Mouse (Mus musculus) kidney, embryonic 16.5 days (tissue): ENCODE results near the gene Gm20683. TPM values are rescaled to one million over a fixed set of nuclear protein-coding genes. Genes with fewer than 3 reads are reported as not detected.
"Not testable (repeated sequence)": the region's sequence is repeated elsewhere in the genome, so short reads cannot be mapped to it uniquely, and the experiment has no call there.

Experiments used
- ATAC-seq: fragments of 200-750 bp; cut with Nextera tagmentation; 2 replicates; pipeline ENCODE4 v1.8.0; 2017; ENCODE audit warnings: moderate TSS enrichment; ENCODE audit not compliant: low FRiP score, low TSS enrichment
- H3K27ac ChIP-seq: fragments of 300-500 bp; sonication (generic); 2 replicates; pipeline ENCODE4 v1.5.1; 2014; ENCODE audit warnings: low read length
- H3K27me3 ChIP-seq: fragments of 300-500 bp; sonication (generic); 2 replicates; pipeline ENCODE4 v1.6.1; 2014; ENCODE audit warnings: low read length, control low read depth, mixed read lengths; ENCODE audit not compliant: insufficient read depth
- H3K36me3 ChIP-seq: fragments of 300-500 bp; sonication (generic); 2 replicates; pipeline ENCODE4 v1.6.1; 2014; ENCODE audit warnings: low read length, control low read depth, mixed read lengths; ENCODE audit not compliant: insufficient read depth
- H3K4me1 ChIP-seq: fragments of 300-500 bp; sonication (generic); 2 replicates; pipeline ENCODE4 v1.6.1; 2014; ENCODE audit warnings: low read length, control low read depth, mixed read lengths; ENCODE audit not compliant: insufficient read depth
- H3K4me2 ChIP-seq: fragments of 300-500 bp; sonication (generic); replicated peaks from 2 replicates; pipeline ENCODE4 v1.6.1; 2014; ENCODE audit warnings: low read depth, low read length
- H3K4me3 ChIP-seq: fragments of 300-500 bp; sonication (generic); 2 replicates; pipeline ENCODE4 v1.5.1; 2014; ENCODE audit warnings: mild to moderate bottlenecking, low read length
- H3K9ac ChIP-seq: fragments of 300-500 bp; sonication (generic); replicated peaks from 2 replicates; pipeline ENCODE4 v1.6.1; 2014; ENCODE audit warnings: low read length
- H3K9me3 ChIP-seq: fragments of 300-500 bp; sonication (generic); 2 replicates; pipeline ENCODE4 v1.6.1; 2016; ENCODE audit warnings: low read length, control low read depth
- WGBS: fragments of 180-500 bp; shearing (Covaris S2); extraction: QIAGEN DNeasy Blood & Tissue Kit; methylation state at CpG from one replicate; pipeline ENCODE4 v1.1.7; 2014; 5-methylcytosine and 5-hydroxymethylcytosine counted together
- polyA plus RNA-seq: library from polyadenylated mRNA; unstranded; fragments of >200 nt; fragmentation: Nextera tagmentation; extraction: Ambion mirVana; gene quantifications from 2 replicates; pipeline ENCODE4 v1.2.1, GENCODE M21; 2015

Gm20683 gene
- polyA plus RNA-seq, 1 experiment from 2014 or later = 4.3 TPM

GRCm38 (mm10) chr17:25823452-25823851, 18.1 kb downstream of the Gm20683 start, which contains the start of gene Wdr24:
Gene Wdr24, plus strand, starts transcription at chr17:25823627.
- peak within 1 kb of the TSS; percentile 98 for H3K4me2 ChIP-seq
- peaks cover 15% of the 10 kb centered on the region for H3K36me3 ChIP-seq
- H3K4me3 ChIP-seq = peak within 1 kb of the TSS; percentile 75
- peak within 1 kb of the TSS; percentile 41 for H3K27ac ChIP-seq
- peak; percentile 76 for ATAC-seq
- WGBS = under 1% methylated on average over 18 of the region's 18 CpGs
- no peaks in the 10 kb centered on the region for H3K9me3 ChIP-seq
- peaks cover 27% of the 10 kb centered on the region for H3K27me3 ChIP-seq
- H3K9ac ChIP-seq = peak within 1 kb of the TSS; percentile 86
- peaks cover 25% of the 10 kb centered on the region for H3K4me1 ChIP-seq

GRCm38 (mm10) chr17:25818851-25819780, 22.4 kb downstream of the Gm20683 start:
- Histone ChIP-seq H3K4me3 (peak overlapping the region; percentile 28), H3K9me3 (no peaks in the 10 kb centered on the region), H3K27me3 (peaks cover 46% of the 10 kb centered on the region), H3K9ac (0 out of 2 replicates have a peak overlapping the region, but pooled peaks have one; percentile 22), H3K27ac (no peak overlapping the region), H3K4me2 (peak overlapping the region; percentile 47), H3K4me1 (peaks cover 9% of the 10 kb centered on the region; the same call in 1 of the 2 replicates), H3K36me3 (no peaks in the 10 kb centered on the region)
- 4% methylated on average over 46 of the region's 46 CpGs for WGBS
- peak; percentile 17; the same call in 1 of the 2 replicates for ATAC-seq

- H3K9me3 ChIP-seq = no peaks in the 10 kb centered on the region
- 87% methylated on average over 11 of the region's 11 CpGs for WGBS
- no peak overlapping the region for H3K4me3 ChIP-seq
- H3K27ac ChIP-seq = no peak overlapping the region
- ATAC-seq = no peak
- H3K36me3 ChIP-seq = no peaks in the 10 kb centered on the region
- peaks cover 49% of the 10 kb centered on the region for H3K27me3 ChIP-seq
- H3K9ac ChIP-seq = no peak overlapping the region
- H3K4me2 ChIP-seq = no peak overlapping the region
- 0 out of 2 replicates have a peak, but pooled peaks cover 5% of the 10 kb centered on the region for H3K4me1 ChIP-seq
Observed at GRCm38 (mm10) chr17:25817662-25818061, 23.9 kb downstream of the Gm20683 start.

GRCm38 (mm10) chr17:25813471-25813870, 28.1 kb downstream of the Gm20683 start:
- ATAC-seq = peak; percentile 49

GRCm38 (mm10) chr17:25810890-25811289, 30.7 kb downstream of the Gm20683 start:
- Histone ChIP-seq H3K36me3 (no peaks in the 10 kb centered on the region), H3K9me3 (no peaks in the 10 kb centered on the region), H3K27me3 (peaks cover 51% of the 10 kb centered on the region), H3K27ac (no peak overlapping the region), H3K9ac (no peak overlapping the region), H3K4me1 (peaks cover 10% of the 10 kb centered on the region; the same call in 1 of the 2 replicates), H3K4me2 (no peak overlapping the region), H3K4me3 (no peak overlapping the region)
- WGBS = 77% methylated on average over 4 of the region's 4 CpGs
- ATAC-seq = no peak

More at GRCm38 (mm10) chr17:25813471-25813870, 28.1 kb downstream of the Gm20683 start:
- no peak overlapping the region for H3K4me3 ChIP-seq
- no peaks in the 10 kb centered on the region for H3K36me3 ChIP-seq
- H3K27ac ChIP-seq = no peak overlapping the region
- under 1% methylated on average over 19 of the region's 20 CpGs for WGBS
- no peak overlapping the region for H3K4me2 ChIP-seq
- peaks cover 55% of the 10 kb centered on the region for H3K27me3 ChIP-seq
- H3K9ac ChIP-seq = no peak overlapping the region
- H3K4me1 ChIP-seq = peaks cover 10% of the 10 kb centered on the region; the same call in 1 of the 2 replicates
- H3K9me3 ChIP-seq = no peaks in the 10 kb centered on the region

GRCm38 (mm10) chr17:25809606-25810340, 31.8 kb downstream of the Gm20683 start:
- no peak overlapping the region for H3K27ac ChIP-seq
- peak; percentile 46 for ATAC-seq
- WGBS = 7% methylated on average over 23 of the region's 25 CpGs

GRCm38 (mm10) chr17:25808789-25809605, 32.6 kb downstream of the Gm20683 start, which contains the start of gene Fbxl16:
Gene Fbxl16, plus strand, starts transcription at chr17:25809085.
- Histone ChIP-seq H3K9ac (peak within 1 kb of the TSS; percentile 62), H3K9me3 (no peaks in the 10 kb centered on the region), H3K27ac (no peak within 1 kb of the TSS), H3K4me1 (peaks cover 10% of the 10 kb centered on the region; the same call in 1 of the 2 replicates), H3K27me3 (peaks cover 43% of the 10 kb centered on the region), H3K4me2 (peak within 1 kb of the TSS; percentile 97), H3K4me3 (peak within 1 kb of the TSS; percentile 63), H3K36me3 (no peaks in the 10 kb centered on the region)
- peak; percentile 72 for ATAC-seq
- WGBS = under 1% methylated on average over 80 of the region's 100 CpGs

More at GRCm38 (mm10) chr17:25809606-25810340, 31.8 kb downstream of the Gm20683 start:
- Histone ChIP-seq H3K4me2 (peak overlapping the region; percentile 97), H3K36me3 (no peaks in the 10 kb centered on the region), H3K9ac (peak overlapping the region; percentile 62), H3K4me3 (peak overlapping the region; percentile 63), H3K9me3 (no peaks in the 10 kb centered on the region), H3K4me1 (peaks cover 10% of the 10 kb centered on the region; the same call in 1 of the 2 replicates), H3K27me3 (peaks cover 47% of the 10 kb centered on the region)

- H3K9ac ChIP-seq = no peak overlapping the region
- WGBS = 29% methylated on average over 5 of the region's 5 CpGs
- H3K4me2 ChIP-seq = 0 out of 2 replicates have a peak overlapping the region, but pooled peaks have one; percentile 97
- H3K27me3 ChIP-seq = peaks cover 49% of the 10 kb centered on the region
- H3K36me3 ChIP-seq = no peaks in the 10 kb centered on the region
- H3K4me1 ChIP-seq = peaks cover 10% of the 10 kb centered on the region; the same call in 1 of the 2 replicates
- ATAC-seq = no peak
- H3K27ac ChIP-seq = no peak overlapping the region
- peak overlapping the region; percentile 63; the same call in 1 of the 2 replicates for H3K4me3 ChIP-seq
- H3K9me3 ChIP-seq = no peaks in the 10 kb centered on the region
Observed at GRCm38 (mm10) chr17:25808028-25808427, 33.5 kb downstream of the Gm20683 start.

GRCm38 (mm10) chr17:25807452-25807851, 34.1 kb downstream of the Gm20683 start:
- H3K4me3 ChIP-seq, H3K9ac ChIP-seq, H3K36me3 ChIP-seq, H3K4me2 ChIP-seq, H3K9me3 ChIP-seq, H3K27ac ChIP-seq, ATAC-seq: not testable (repeated sequence)
- WGBS = 50% methylated on average over 2 of the region's 2 CpGs
- Histone ChIP-seq H3K27me3 (peaks cover 47% of the 10 kb centered on the region), H3K4me1 (peaks cover 10% of the 10 kb centered on the region; the same call in 1 of the 2 replicates)
